Mouse (Mus musculus): Measurements from ENCODE around the gene Acot6. TPM values are rescaled to one million over a fixed set of nuclear protein-coding genes. Genes with fewer than 3 reads are reported as not detected.

Acot6 gene
- total RNA-seq, 1 experiment: 0.36 TPM

DNA sequence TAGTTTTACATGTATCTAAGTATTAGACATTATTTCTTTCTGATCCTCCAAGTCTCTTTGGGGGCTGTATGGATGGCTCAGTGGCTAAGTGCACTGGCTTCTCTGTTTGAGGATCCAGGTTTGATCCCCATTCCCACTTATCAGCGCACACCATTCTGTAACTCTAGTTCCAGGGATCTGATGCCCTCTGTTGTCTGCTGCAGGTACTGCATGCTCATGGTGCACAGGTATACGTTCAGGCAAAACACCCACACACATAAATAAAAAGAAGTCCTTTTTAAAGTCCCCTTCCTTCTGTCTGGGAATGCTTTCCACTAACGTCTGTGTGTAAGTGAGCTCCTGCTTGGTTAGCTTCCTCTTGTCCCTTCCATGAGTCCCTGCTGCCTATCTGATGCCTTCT lies 31.8 kb downstream of the Acot6 start:
- Histone ChIP-seq H3K4me3 (ENCODE audit: insufficient read depth in 1 of 2, low read depth in 1 of 2, low read length in 2 of 2, poor library complexity in 1 of 2, severe bottlenecking in 1 of 2) (no peak overlapping the region), H3K4me1 (ENCODE audit: control insufficient read depth in 2 of 2, insufficient read depth in 2 of 2, low read length in 2 of 2, poor library complexity in 1 of 2) (no peaks in the 10 kb centered on the region), H3K9ac (ENCODE audit: insufficient read depth, low read depth, low read length, poor library complexity, severe bottlenecking) (no peak overlapping the region), H3K9me3 (ENCODE audit: control insufficient read depth, insufficient read depth, low read depth, low read length) (no peaks in the 10 kb centered on the region), H3K36me3 (ENCODE audit: control insufficient read depth, insufficient read depth, low read length, poor library complexity, severe bottlenecking) (no peaks in the 10 kb centered on the region), H3K27ac (ENCODE audit: insufficient read depth, low read depth, low read length, poor library complexity, severe bottlenecking) (no peak overlapping the region)
- DNase-seq (ENCODE audit: low read depth, low spot score): peak; percentile 76
- in situ Hi-C loops (cut with MboI; ENCODE audit: low sequenced_read_pairs in 2 of 2, unreplicated experiment in 2 of 2): no loop called here
- TF ChIP-seq ZNF384 (IDR thresholded peaks at IDR 0.05; ENCODE audit: low read depth, low read length) (no peak), ZC3H11A (IDR thresholded peaks at IDR 0.05; ENCODE audit: borderline replicate concordance, low read depth, low read length) (peak; percentile 66; the same call in 1 of the 2 replicates)

DNA sequence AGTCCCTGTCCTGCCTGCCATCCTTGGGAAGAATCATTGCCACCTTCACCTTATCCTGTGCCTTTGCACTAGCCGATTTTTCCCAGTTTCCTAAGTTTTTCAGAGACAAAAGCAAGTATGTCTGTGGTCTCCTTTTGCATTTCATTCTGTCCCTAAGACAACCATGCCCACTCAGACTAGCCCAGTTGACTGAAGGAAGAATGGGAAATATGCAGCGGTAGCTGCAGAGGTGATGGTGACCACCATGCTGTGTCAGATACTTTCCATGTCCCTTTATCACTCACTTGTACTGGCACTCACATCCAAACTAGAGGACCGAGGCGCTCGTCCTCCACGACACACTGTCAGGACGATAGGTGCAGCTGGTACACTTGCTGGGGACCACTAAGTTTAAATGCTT lies 36.7 kb downstream of the Acot6 start:
- no peak for TF ChIP-seq HCFC1 (IDR thresholded peaks at IDR 0.05; ENCODE audit: borderline replicate concordance, insufficient read depth, low read length)
- no peak for TF ChIP-seq ZNF384 (IDR thresholded peaks at IDR 0.05; ENCODE audit: low read depth, low read length)
- no peak for TF ChIP-seq CHD2 (IDR thresholded peaks at IDR 0.05; ENCODE audit: low read depth, low read length)
- in situ Hi-C loops (cut with MboI; ENCODE audit: low sequenced_read_pairs in 2 of 2, unreplicated experiment in 2 of 2): no loop called here
- DNase-seq (ENCODE audit: low read depth, low spot score): no peak

DNA sequence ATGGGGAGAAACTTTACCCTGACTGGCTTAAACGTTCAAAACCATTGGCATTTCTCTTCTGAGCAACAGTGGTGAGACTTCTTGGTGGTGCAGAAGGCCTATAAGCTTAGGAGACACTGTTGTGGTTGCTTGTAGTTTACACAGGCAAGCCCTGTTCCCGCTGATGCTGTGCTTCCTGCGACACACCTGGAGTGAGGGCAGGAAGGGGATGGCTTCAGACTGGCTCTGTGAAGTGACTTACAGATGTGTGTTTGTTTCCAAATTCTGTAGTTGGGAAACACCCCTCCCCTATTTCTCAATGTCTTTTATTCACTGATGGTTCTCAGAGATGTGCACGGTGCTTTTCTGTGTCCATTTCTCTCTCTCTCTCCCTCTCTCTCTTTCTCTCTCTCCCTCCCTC lies 39.7 kb downstream of the Acot6 start:
- DNase-seq (ENCODE audit: low read depth, low spot score): no peak
- Histone ChIP-seq H3K4me1 (ENCODE audit: control insufficient read depth in 2 of 2, insufficient read depth in 2 of 2, low read length in 2 of 2, poor library complexity in 1 of 2) (no peaks in the 10 kb centered on the region), H3K9ac (ENCODE audit: insufficient read depth, low read depth, low read length, poor library complexity, severe bottlenecking) (no peak overlapping the region), H3K27ac (ENCODE audit: insufficient read depth, low read depth, low read length, poor library complexity, severe bottlenecking) (no peak overlapping the region), H3K4me3 (ENCODE audit: insufficient read depth in 1 of 2, low read depth in 1 of 2, low read length in 2 of 2, poor library complexity in 1 of 2, severe bottlenecking in 1 of 2) (no peak overlapping the region), H3K36me3 (ENCODE audit: control insufficient read depth, insufficient read depth, low read length, poor library complexity, severe bottlenecking) (no peaks in the 10 kb centered on the region), H3K9me3 (ENCODE audit: control insufficient read depth, insufficient read depth, low read depth, low read length) (no peaks in the 10 kb centered on the region)
- no peak for TF ChIP-seq MAFK (IDR thresholded peaks at IDR 0.05; ENCODE audit: insufficient read depth, low read depth, low read length)
- no peak for TF ChIP-seq ZNF384 (IDR thresholded peaks at IDR 0.05; ENCODE audit: low read depth, low read length)
- no peak for TF ChIP-seq ZC3H11A (IDR thresholded peaks at IDR 0.05; ENCODE audit: borderline replicate concordance, low read depth, low read length)
- no peak for TF ChIP-seq CHD2 (IDR thresholded peaks at IDR 0.05; ENCODE audit: low read depth, low read length)
- TF ChIP-seq HCFC1 (IDR thresholded peaks at IDR 0.05; ENCODE audit: borderline replicate concordance, insufficient read depth, low read length): no peak
- in situ Hi-C loops (cut with MboI; ENCODE audit: low sequenced_read_pairs in 2 of 2, unreplicated experiment in 2 of 2): no loop called here

More for the DNA sequence above, 36.7 kb downstream of the Acot6 start:
- H3K27ac ChIP-seq (ENCODE audit: insufficient read depth, low read depth, low read length, poor library complexity, severe bottlenecking): no peak overlapping the region
- H3K9ac ChIP-seq (ENCODE audit: insufficient read depth, low read depth, low read length, poor library complexity, severe bottlenecking): no peak overlapping the region
- no peaks in the 10 kb centered on the region for H3K9me3 ChIP-seq (ENCODE audit: control insufficient read depth, insufficient read depth, low read depth, low read length)
- H3K4me3 ChIP-seq (ENCODE audit: insufficient read depth in 1 of 2, low read depth in 1 of 2, low read length in 2 of 2, poor library complexity in 1 of 2, severe bottlenecking in 1 of 2): no peak overlapping the region
- no peaks in the 10 kb centered on the region for H3K36me3 ChIP-seq (ENCODE audit: control insufficient read depth, insufficient read depth, low read length, poor library complexity, severe bottlenecking)
- H3K4me1 ChIP-seq (ENCODE audit: control insufficient read depth in 2 of 2, insufficient read depth in 2 of 2, low read length in 2 of 2, poor library complexity in 1 of 2): no peaks in the 10 kb centered on the region

DNA sequence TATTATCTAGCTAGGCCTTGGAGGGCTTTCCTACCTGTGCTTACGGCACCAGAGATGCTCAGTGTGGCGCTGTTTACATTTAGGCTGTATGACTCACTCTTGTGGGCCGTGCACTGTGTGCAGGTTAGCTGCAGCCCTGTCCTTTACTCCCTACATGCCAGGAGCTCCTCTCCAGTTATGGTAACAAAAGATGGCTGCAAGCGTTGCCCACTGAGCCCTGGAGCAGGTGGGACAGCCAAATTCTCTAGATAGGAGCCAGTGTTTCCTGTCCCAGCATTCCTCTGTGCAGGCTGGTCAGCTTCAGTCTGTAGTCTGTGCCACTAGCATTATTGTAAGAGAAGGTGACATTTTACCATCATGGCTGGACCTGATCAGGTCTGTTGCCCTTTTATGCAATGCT lies 40.8 kb downstream of the Acot6 start:
- no peak overlapping the region for H3K4me3 ChIP-seq (ENCODE audit: insufficient read depth in 1 of 2, low read depth in 1 of 2, low read length in 2 of 2, poor library complexity in 1 of 2, severe bottlenecking in 1 of 2)
- no peaks in the 10 kb centered on the region for H3K36me3 ChIP-seq (ENCODE audit: control insufficient read depth, insufficient read depth, low read length, poor library complexity, severe bottlenecking)
- no peaks in the 10 kb centered on the region for H3K9me3 ChIP-seq (ENCODE audit: control insufficient read depth, insufficient read depth, low read depth, low read length)
- in situ Hi-C loops (cut with MboI; ENCODE audit: low sequenced_read_pairs in 2 of 2, unreplicated experiment in 2 of 2): no loop called here
- H3K27ac ChIP-seq (ENCODE audit: insufficient read depth, low read depth, low read length, poor library complexity, severe bottlenecking): no peak overlapping the region
- H3K9ac ChIP-seq (ENCODE audit: insufficient read depth, low read depth, low read length, poor library complexity, severe bottlenecking): no peak overlapping the region
- no peak for DNase-seq (ENCODE audit: low read depth, low spot score)
- no peak for TF ChIP-seq MAFK (IDR thresholded peaks at IDR 0.05; ENCODE audit: insufficient read depth, low read depth, low read length)
- TF ChIP-seq ZC3H11A (IDR thresholded peaks at IDR 0.05; ENCODE audit: borderline replicate concordance, low read depth, low read length): no peak
- TF ChIP-seq CHD2 (IDR thresholded peaks at IDR 0.05; ENCODE audit: low read depth, low read length): no peak
- TF ChIP-seq ZNF384 (IDR thresholded peaks at IDR 0.05; ENCODE audit: low read depth, low read length): no peak
- TF ChIP-seq HCFC1 (IDR thresholded peaks at IDR 0.05; ENCODE audit: borderline replicate concordance, insufficient read depth, low read length): no peak
- H3K4me1 ChIP-seq (ENCODE audit: control insufficient read depth in 2 of 2, insufficient read depth in 2 of 2, low read length in 2 of 2, poor library complexity in 1 of 2): no peaks in the 10 kb centered on the region

DNA sequence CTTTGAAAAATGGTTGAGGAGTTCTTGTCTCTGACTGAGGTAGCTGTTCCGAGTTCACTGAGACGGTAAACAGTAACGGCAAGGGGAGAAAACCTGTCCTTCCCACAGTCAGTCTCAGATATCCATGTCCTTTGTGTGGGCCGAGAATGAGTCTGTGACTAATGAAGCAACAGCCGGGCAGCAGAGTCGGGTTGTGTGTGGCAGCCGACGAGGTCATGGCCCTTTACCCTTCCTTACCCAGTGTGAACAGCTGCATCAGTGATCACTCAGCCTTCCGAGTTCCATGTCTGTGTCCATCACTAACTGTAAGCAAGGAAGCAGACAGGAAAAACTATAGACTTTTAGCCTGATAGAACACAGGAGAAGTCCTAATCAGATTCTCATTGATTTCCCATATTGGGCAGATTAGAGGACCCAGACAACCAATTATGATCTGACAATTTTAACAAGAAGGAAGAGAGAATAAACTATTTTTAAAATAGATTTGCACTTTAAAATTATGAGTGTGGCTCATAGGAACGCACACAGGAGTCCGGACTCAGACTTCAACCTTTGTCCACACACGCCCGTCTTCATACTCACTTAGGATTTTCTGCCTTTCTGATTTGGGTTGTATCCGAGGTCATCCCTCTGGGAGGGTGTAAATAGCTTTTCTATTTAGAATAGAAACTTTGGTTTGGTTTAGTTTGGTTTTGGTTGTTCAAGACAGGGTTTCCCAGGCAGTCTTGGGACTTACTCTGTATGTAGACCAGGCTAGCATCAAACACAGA lies 42.0 kb downstream of the Acot6 start:
- Histone ChIP-seq H3K27ac (ENCODE audit: insufficient read depth, low read depth, low read length, poor library complexity, severe bottlenecking) (no peak overlapping the region), H3K36me3 (ENCODE audit: control insufficient read depth, insufficient read depth, low read length, poor library complexity, severe bottlenecking) (no peaks in the 10 kb centered on the region), H3K9ac (ENCODE audit: insufficient read depth, low read depth, low read length, poor library complexity, severe bottlenecking) (no peak overlapping the region), H3K9me3 (ENCODE audit: control insufficient read depth, insufficient read depth, low read depth, low read length) (no peaks in the 10 kb centered on the region), H3K4me1 (ENCODE audit: control insufficient read depth in 2 of 2, insufficient read depth in 2 of 2, low read length in 2 of 2, poor library complexity in 1 of 2) (no peaks in the 10 kb centered on the region), H3K4me3 (ENCODE audit: insufficient read depth in 1 of 2, low read depth in 1 of 2, low read length in 2 of 2, poor library complexity in 1 of 2, severe bottlenecking in 1 of 2) (no peak overlapping the region)
- in situ Hi-C loops (cut with MboI; ENCODE audit: low sequenced_read_pairs in 2 of 2, unreplicated experiment in 2 of 2): no loop called here
- TF ChIP-seq MAFK (IDR thresholded peaks at IDR 0.05; ENCODE audit: insufficient read depth, low read depth, low read length) (no peak), HCFC1 (IDR thresholded peaks at IDR 0.05; ENCODE audit: borderline replicate concordance, insufficient read depth, low read length) (no peak), CHD2 (IDR thresholded peaks at IDR 0.05; ENCODE audit: low read depth, low read length) (no peak), ZC3H11A (IDR thresholded peaks at IDR 0.05; ENCODE audit: borderline replicate concordance, low read depth, low read length) (no peak), ZNF384 (IDR thresholded peaks at IDR 0.05; ENCODE audit: low read depth, low read length) (no peak)
- DNase-seq (ENCODE audit: low read depth, low spot score): no peak

Measured in ES-E14 (cell line).